Mouse (Mus musculus): ENCODE results near the gene Eif1ad. TPM values are rescaled to one million over a fixed set of nuclear protein-coding genes. Genes with fewer than 3 reads are reported as not detected.

The Eif1ad gene
- total RNA-seq, 1 experiment from 2014 or later, result 61.7 TPM

- ATAC-seq (replicated peaks; ENCODE audit: low read depth, poor library complexity, severe bottlenecking), result no peak
Measured at GRCm38 (mm10) chr19:5413840-5414239, 47.3 kb downstream of the Eif1ad start.

GRCm38 (mm10) chr19:5414534-5414957, 48.0 kb downstream of the Eif1ad start:
- ATAC-seq (replicated peaks; ENCODE audit: low read depth, poor library complexity, severe bottlenecking), result no peak

GRCm38 (mm10) chr19:5418750-5419466, 52.4 kb downstream of the Eif1ad start:
- ATAC-seq (replicated peaks; ENCODE audit: low read depth, poor library complexity, severe bottlenecking), result no peak

- no peak for ATAC-seq (replicated peaks; ENCODE audit: low read depth, poor library complexity, severe bottlenecking)
Measured at GRCm38 (mm10) chr19:5419630-5420029, 53.1 kb downstream of the Eif1ad start.

- ATAC-seq (replicated peaks; ENCODE audit: low read depth, poor library complexity, severe bottlenecking), result no peak
Measured at GRCm38 (mm10) chr19:5420579-5420978, 54.0 kb downstream of the Eif1ad start.

Other genes with a start within 250 kb of the Eif1ad start
- gene Klc2, start 248.2 kb upstream of the Eif1ad start, total RNA-seq (2017), result 4.8 and 5.2 TPM in 2 replicates
- gene Pacs1, start 93.6 kb upstream of the Eif1ad start, total RNA-seq (2017), result 9.7 and 20.6 TPM in 2 replicates
- 235 and 265 TPM in 2 replicates for gene Sf3b2, start 71.3 kb upstream of the Eif1ad start, total RNA-seq (2017)
- not detected in 2 replicates for gene Gal3st3, start 68.4 kb upstream of the Eif1ad start, total RNA-seq (2017)
- not detected in 2 replicates for gene Catsper1, start 31.0 kb upstream of the Eif1ad start, total RNA-seq (2017)
- not detected in 2 replicates for gene Cst6, start 17.2 kb upstream of the Eif1ad start, total RNA-seq (2017)
- 71.4 and 75.6 TPM in 2 replicates for gene Banf1, start 427 bp downstream of the Eif1ad start, total RNA-seq (2017)
- 93.3 and 103 TPM in 2 replicates for gene Sart1, start 22.0 kb downstream of the Eif1ad start, total RNA-seq (2017)
- gene Tsga10ip, start 35.8 kb downstream of the Eif1ad start, total RNA-seq (2017), result not detected in 2 replicates
- gene Drap1, start 58.2 kb downstream of the Eif1ad start, total RNA-seq (2017), result 112 and 125 TPM in 2 replicates
- gene AI837181, start 58.4 kb downstream of the Eif1ad start, total RNA-seq (2017), result 9.2 and 10.3 TPM in 2 replicates
- gene Fosl1, start 80.8 kb downstream of the Eif1ad start, total RNA-seq (2017), result 0.63 and 0.78 TPM in 2 replicates
- gene Ccdc85b, start 91.2 kb downstream of the Eif1ad start, total RNA-seq (2017), result 3.0 and 5.4 TPM in 2 replicates
- gene Fibp, start 93.9 kb downstream of the Eif1ad start, total RNA-seq (2017), result 55.8 and 67.4 TPM in 2 replicates
- gene Ctsw, start 101.8 kb downstream of the Eif1ad start, total RNA-seq (2017), result 1.0 and 2.0 TPM in 2 replicates
- gene Efemp2, start 107.2 kb downstream of the Eif1ad start, total RNA-seq (2017), result 0.09 TPM in 1 of 2 replicates, not detected in the other
- 20.7 and 26.9 TPM in 2 replicates for gene Mus81, start 121.7 kb downstream of the Eif1ad start, total RNA-seq (2017)
- 940 and 946 TPM in 2 replicates for gene Cfl1, start 123.7 kb downstream of the Eif1ad start, total RNA-seq (2017)
- gene 1700020D05Rik, start 137.0 kb downstream of the Eif1ad start, total RNA-seq (2017), result not detected in 2 replicates
- 1.3 and 2.9 TPM in 2 replicates for gene Snx32, start 143.8 kb downstream of the Eif1ad start, total RNA-seq (2017)
- not detected in 2 replicates for gene Ovol1, start 193.9 kb downstream of the Eif1ad start, total RNA-seq (2017)
- 5.2 and 8.0 TPM in 2 replicates for gene Ap5b1, start 201.3 kb downstream of the Eif1ad start, total RNA-seq (2017)
- gene Rnaseh2c, start 235.1 kb downstream of the Eif1ad start, total RNA-seq (2017), result 65.1 and 78.4 TPM in 2 replicates
- 56.7 and 74.3 TPM in 2 replicates for gene Kat5, start 243.5 kb downstream of the Eif1ad start, total RNA-seq (2017)

Data from common myeloid progenitor, adult 5-6 weeks (primary cell).